Mouse (Mus musculus) heart, adult 18-20 months (tissue): ENCODE measurements at regions not wholly inside any gene's neighbourhood (a gene's known extent, or its start where the extent isn't known, plus 50 kb on each side); places are given as distances from the start of the nearest gene placed in this dataset.
"Not testable (repeated sequence)": the region's sequence is repeated elsewhere in the genome, so short reads cannot be mapped to it uniquely, and the experiment has no call there.

Source experiments
- DNase-seq, 2 experiments: peaks; one replicate each; pipeline ENCODE4 v3.0.0; 2021 to 2022; ENCODE audit warnings: mixed read lengths in 1 of 2

GRCm38 (mm10) chr8:35020480-35020879, 745.1 kb upstream of the Gm19410 start:
- DNase-seq = no peak

- no peak for DNase-seq
Measured at GRCm38 (mm10) chr8:35022649-35023048, 742.9 kb upstream of the Gm19410 start.

GRCm38 (mm10) chr8:35047798-35048197, 717.8 kb upstream of the Gm19410 start:
- DNase-seq = no peak

- no peak for DNase-seq
Measured at GRCm38 (mm10) chr8:35053444-35053843, 712.1 kb upstream of the Gm19410 start.

DNA sequence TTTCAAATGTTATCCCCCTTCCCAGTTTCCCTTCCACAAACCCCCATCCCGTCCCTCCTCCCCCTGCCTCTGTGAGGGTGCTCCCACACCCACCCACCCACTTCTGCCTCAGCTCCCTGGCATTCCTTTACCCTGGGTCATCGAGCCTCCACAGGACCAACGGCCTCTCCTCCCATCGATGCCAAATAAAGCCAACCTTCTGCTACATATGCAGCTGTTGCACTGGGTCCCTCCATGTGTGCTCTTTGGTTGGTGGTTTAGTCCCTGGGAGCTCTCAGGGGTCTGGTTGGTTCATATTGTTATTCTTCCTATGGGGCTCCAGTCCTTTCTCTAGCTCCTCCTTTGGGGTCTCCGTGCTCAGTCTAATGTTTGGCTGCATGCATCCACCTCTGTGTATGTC, 704.5 kb upstream of the Gm19410 start:
- DNase-seq = no peak

GRCm38 (mm10) chr8:35068228-35068627, 697.4 kb upstream of the Gm19410 start:
- DNase-seq = peak in 1 of 2 experiments; percentile 9

DNA sequence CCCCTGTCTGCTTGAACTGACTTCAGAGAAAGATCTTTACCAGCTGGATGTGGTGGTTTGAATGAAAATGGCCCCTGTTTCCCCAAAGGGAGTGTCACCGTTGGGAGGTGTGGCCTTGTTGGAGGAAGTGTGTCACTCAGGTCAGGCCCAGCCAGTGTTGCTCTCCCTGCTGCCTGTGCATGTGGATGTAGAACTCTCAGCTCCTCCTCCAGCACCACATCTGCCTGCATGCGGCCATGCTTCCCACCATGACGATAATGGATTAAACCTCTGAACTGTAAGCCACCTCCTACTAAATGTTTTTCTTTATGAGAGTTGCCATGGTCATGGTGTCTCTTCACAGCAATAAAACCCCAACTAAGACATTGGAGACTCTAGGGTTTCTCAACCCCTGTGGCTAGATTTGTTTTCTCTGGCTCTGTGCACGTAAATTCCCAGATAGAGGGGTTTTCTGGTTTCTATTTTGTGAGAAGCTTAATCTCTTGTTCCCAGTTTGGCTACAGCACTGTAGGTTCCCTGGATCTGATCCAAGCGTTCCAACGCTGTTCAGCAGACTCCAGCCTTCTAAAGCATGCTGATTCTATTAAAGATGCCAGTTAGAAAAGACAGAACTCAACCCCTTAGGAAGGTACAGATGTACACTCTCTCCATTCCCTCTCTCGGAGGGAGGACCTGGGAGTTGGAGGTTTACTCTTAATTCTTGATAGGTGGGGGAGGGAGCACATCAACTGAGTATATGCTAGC, 695.2 kb upstream of the Gm19410 start:
- DNase-seq = peak; percentile 27 to 36

DNA sequence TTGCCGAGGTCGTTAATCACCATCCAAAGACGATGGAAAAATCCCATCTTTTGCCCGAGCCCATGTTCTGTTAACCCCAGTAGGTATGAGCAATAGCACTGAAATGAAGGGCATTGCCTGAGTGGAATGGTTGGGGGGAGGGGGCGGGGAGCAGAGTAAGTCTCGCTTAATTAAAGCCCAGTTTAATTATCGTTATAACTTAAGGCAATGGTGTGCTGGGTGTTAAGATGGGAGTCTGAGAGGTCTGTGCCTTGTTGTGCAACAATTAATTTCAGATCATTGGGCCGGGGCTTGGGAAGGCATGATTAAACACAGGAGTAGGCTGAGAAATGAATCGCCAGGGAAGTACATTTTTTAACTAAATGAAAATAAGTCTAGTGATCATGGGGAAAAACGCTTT, 689.6 kb upstream of the Gm19410 start:
- DNase-seq = no peak

- no peak for DNase-seq
Measured at GRCm38 (mm10) chr8:35083161-35083560, 682.4 kb upstream of the Gm19410 start.

- no peak for DNase-seq
Measured at GRCm38 (mm10) chr8:35087070-35087469, 678.5 kb upstream of the Gm19410 start.

DNA sequence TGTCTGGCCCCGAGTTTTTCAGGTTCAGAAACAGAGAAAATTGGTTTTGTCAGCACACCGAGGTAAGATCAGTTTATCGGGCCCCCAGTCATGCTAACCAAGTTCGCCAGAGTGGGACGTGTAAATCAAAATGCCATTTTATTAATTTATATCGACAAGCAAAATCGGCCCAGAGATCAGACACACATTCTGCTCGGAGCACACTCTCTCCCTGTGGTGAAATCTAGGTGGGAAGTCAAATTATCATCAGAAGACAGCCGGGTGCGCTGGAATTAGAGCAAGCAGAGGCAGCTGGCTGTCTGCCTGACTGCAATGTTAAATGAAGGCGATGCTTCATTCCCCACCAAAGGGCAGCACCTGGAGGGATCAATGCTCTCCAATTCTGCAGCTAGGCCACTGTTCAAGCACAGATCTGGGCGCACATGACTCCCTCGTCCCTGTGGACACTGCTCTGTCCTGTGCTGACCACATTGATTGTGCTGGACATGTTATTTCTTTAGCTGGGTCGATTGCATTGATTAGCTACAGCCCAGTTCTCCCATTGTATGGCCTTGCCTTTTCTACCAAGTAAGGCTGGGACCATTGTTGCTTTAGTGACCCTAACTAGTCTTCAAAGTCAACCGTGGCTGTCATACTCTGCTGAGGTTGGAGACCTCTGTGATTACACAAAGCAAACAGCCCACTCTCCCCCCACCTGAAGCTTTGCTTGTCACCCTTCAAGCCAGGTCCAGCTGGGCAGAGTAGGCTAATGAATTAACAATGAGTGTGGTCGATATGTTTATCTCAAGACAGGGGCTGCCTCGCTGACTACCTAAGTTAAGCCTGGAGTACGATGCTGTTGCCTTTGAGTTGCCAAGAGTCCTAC, 677.0 kb upstream of the Gm19410 start:
- no peak for DNase-seq

GRCm38 (mm10) chr8:35089519-35089918, 676.1 kb upstream of the Gm19410 start:
- DNase-seq = no peak

- DNase-seq = no peak
Measured at GRCm38 (mm10) chr8:35101701-35102100, 663.9 kb upstream of the Gm19410 start.

GRCm38 (mm10) chr8:35102102-35102501, 663.5 kb upstream of the Gm19410 start:
- not testable (repeated sequence) for DNase-seq

DNA sequence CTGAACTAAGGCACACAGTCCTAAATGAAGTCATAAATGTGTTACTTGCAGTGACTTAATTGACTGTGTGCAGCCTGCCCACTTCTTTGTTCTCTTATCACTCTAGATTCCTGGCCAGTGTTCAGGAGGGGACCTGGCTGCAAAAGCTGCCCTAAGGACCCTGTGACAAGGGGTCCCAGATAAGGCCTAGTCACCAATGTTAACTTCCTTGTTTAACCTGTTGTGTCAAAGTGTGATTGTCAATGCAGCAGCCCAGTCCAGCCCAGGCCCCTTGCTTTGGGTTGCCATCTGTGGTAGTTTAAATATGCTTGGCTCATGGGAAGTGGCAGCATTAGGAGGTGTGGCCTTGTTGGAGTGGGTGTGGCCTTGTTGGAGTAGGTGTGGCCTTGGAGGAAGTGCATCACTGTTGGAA, 661.1 kb upstream of the Gm19410 start:
- DNase-seq = not testable (repeated sequence)

- peak; percentile 10 to 16 for DNase-seq
Measured at GRCm38 (mm10) chr8:35109506-35110217, 655.9 kb upstream of the Gm19410 start.

- DNase-seq = no peak
Measured at GRCm38 (mm10) chr8:35110286-35110685, 655.3 kb upstream of the Gm19410 start.

GRCm38 (mm10) chr8:35111130-35111529, 654.5 kb upstream of the Gm19410 start:
- DNase-seq = no peak

DNA sequence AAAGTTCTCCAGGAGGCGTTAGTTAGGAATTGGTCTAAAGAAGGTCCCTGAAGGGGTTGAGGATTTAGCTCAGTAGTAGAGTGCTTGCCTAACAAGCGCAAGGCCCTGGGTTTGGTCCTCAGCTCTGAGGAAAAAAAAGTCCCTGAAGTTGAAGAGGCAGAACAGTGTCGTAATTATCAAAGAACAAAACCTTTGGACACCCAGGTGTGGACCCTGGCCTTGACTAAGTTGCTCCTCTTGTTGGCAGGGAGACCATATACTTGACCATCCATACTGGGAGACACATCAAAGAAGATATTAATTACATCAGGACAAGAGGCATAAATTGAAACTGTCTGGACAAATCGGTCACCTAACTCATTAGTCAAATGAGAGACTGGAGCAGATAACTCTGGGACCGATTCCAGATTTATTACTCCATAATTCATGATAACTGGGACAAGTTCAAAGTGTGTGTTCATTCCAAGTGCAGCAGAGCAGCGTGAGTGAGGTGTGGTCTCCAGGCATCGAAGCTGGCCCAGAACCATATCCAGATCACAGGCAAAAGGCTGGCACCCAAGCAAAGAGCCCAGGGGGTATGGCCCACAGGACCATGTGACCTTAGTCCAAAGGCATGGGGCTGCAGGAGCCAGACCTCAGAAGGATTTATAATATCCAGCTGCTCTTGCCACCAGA, 652.9 kb upstream of the Gm19410 start:
- DNase-seq = no peak

- DNase-seq = peak; percentile 20 to 24
Measured at GRCm38 (mm10) chr8:35114031-35114430, 651.6 kb upstream of the Gm19410 start.

DNA sequence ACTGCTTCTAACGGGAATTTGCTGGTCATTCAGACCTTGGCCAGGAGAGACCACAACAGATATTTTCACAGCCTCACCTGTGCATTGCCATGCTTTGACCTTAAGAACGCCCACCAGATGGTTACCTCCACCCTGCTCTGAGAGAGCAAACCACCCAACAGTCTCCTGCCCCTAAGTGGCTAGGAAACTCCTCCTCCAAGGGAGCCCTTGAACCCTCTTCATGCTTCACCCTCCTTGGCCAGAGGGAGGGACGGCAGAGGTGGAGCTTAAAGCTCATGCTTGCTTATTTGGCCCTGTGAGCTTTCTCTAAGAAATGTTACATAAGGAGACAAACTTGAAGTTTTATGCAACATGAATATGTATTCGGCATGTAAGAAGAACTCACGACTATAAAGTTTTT, 645.0 kb upstream of the Gm19410 start:
- no peak for DNase-seq

DNA sequence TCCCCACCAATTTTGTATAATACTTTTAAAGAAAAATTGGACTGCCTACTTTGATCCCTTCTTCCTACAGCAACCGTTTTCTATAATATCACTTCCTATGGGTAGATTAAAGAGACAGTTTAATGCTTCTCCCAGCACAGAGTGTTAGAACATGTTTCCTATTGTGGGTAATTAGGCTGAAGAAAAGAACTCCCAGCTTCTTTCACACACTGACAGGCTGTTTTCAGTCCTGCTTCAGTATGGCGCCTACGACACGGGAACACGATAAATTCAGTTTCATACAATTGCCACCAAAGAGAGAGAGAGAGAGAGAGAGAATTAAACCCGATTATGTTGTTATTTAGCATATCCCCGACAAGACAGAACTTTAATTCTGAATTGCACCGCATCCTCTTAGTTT, 644.5 kb upstream of the Gm19410 start:
- no peak for DNase-seq
